In the genomic region with DNA sequence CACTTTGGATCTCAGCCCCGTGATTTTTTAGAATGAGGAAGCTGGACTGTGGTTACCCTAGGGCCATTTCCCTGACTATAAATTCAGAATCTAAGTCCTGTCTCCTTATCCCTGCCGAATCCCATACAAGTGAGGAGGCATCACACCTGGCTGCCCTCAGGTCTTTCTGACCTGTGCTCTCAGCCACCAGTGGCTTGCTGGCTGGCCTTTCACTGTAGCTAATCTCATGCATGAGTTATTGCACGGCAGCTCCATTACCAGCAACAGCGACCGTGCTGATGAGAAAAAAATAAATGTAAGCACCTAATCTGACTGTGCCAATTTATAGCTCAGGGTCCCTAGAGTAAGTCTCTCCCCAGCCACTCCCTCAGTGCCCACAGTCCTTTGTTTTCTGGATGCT, we compare ENCODE assay signal across 25 mouse cellular contexts.
DNase-seq lines count a peak whose midpoint lies in the region; ATAC-seq and TF ChIP-seq lines count a peak whose summit lies in the region.
"Had no signal": no experiment of that assay in that cellular context is flagged by ENCODE, and none has a peak within 500 bp of the region (broad histone marks: within the 10 kb centered on the region; RNA-seq: fewer than 3 reads in every experiment).

No protein-coding gene starts in this region.

- no peak overlapping the region for H3K9ac ChIP-seq in kidney, embryonic 16.5 days (replicated peaks; ENCODE audit: low read length)
- H3K9ac ChIP-seq: forebrain, embryonic 13.5 days; hindbrain, embryonic 15.5 days; limb, embryonic 12.5 days; liver, embryonic 15.5 days; lung, embryonic 14.5 days; midbrain, embryonic 15.5 days; neural tube, embryonic 12.5 days had no signal

- H3K4me2 ChIP-seq in kidney, embryonic 16.5 days (replicated peaks; ENCODE audit: low read depth, low read length), result no peak overlapping the region
- H3K4me2 ChIP-seq: forebrain, embryonic 13.5 days; heart, embryonic 11.5 days; hindbrain, embryonic 15.5 days; limb, embryonic 12.5 days; liver, embryonic 15.5 days; lung, embryonic 14.5 days; midbrain, embryonic 15.5 days; neural tube, embryonic 12.5 days had no signal

- no peaks in the 10 kb centered on the region for H3K27me3 ChIP-seq in kidney, adult 2 months (replicated peaks; ENCODE audit: control insufficient read depth, insufficient read depth, low read length)
- no peaks in the 10 kb centered on the region for H3K27me3 ChIP-seq in kidney, embryonic 16.5 days (ENCODE audit: insufficient read depth, low read length)
- H3K27me3 ChIP-seq: CH12.LX; forebrain, embryonic 13.5 days; hindbrain, embryonic 15.5 days; limb, embryonic 12.5 days; liver, embryonic 15.5 days; neural tube, embryonic 12.5 days had no signal

- H3K27ac ChIP-seq in kidney, adult 2 months (ENCODE audit: insufficient read depth, low read depth, low read length), result no peak overlapping the region
- H3K27ac ChIP-seq in kidney, embryonic 16.5 days (ENCODE audit: low read length), result no peak overlapping the region
- H3K27ac ChIP-seq: forebrain, embryonic 13.5 days; hindbrain, embryonic 15.5 days; limb, embryonic 12.5 days; liver, embryonic 15.5 days; midbrain, embryonic 10.5 days; midbrain, embryonic 15.5 days; neural tube, embryonic 12.5 days had no signal

- TF ChIP-seq POLR2A in kidney, adult 2 months (IDR thresholded peaks at IDR 0.05; ENCODE audit: low read depth, low read length), result no peak

- WGBS in kidney, adult 2 months, result 31% methylated on average over 5 of the region's 5 CpGs
- WGBS in kidney, embryonic 16.5 days, result 22% methylated on average over 5 of the region's 5 CpGs

- H3K4me3 ChIP-seq in kidney, adult 2 months (ENCODE audit: insufficient read depth, low read depth, low read length), result no peak overlapping the region
- H3K4me3 ChIP-seq in kidney, embryonic 16.5 days (ENCODE audit: low read length), result no peak overlapping the region
- H3K4me3 ChIP-seq: forebrain, embryonic 13.5 days; hindbrain, embryonic 15.5 days; limb, embryonic 12.5 days; liver, embryonic 15.5 days; midbrain, embryonic 10.5 days; midbrain, embryonic 15.5 days; neural tube, embryonic 12.5 days had no signal

- DNase-seq in heart, adult 11 months, result peak; percentile 46
- DNase-seq in heart, postnatal 14 days, result no peak
- DNase-seq in kidney, adult 2 months, result peak; percentile 48
- DNase-seq in kidney, postnatal 4 days, result peak; percentile 22 to 44
- DNase-seq in urinary bladder, adult 18-20 months (ENCODE audit: low spot score in 2 of 2), result no peak
- no peak for DNase-seq in layer of hippocampus, adult 11-12 months (ENCODE audit: low spot score)
- DNase-seq: adrenal gland, adult 2 months; cerebellum, adult 8-10 months; gastrocnemius, postnatal 25 days; heart, adult 18-20 months; lung, embryonic 14.5 days; lung, postnatal 14 days; retina, postnatal 1 day; right cerebral cortex, postnatal 14 days had no signal

- ATAC-seq in kidney, embryonic 16.5 days (ENCODE audit: low FRiP score, low TSS enrichment), result peak; percentile 61; the same call in 1 of the 2 replicates
- ATAC-seq: activated CD4-positive, CD25-positive, alpha-beta regulatory T cell, adult 4 months; forebrain, embryonic 13.5 days; midbrain, embryonic 15.5 days had no signal

- H3K36me3 ChIP-seq in kidney, adult 2 months (ENCODE audit: control insufficient read depth, insufficient read depth, low read length), result no peaks in the 10 kb centered on the region
- no peaks in the 10 kb centered on the region for H3K36me3 ChIP-seq in kidney, embryonic 16.5 days (ENCODE audit: insufficient read depth, low read length)
- H3K36me3 ChIP-seq: hindbrain, embryonic 15.5 days; limb, embryonic 12.5 days; liver, embryonic 15.5 days; midbrain, embryonic 10.5 days; midbrain, embryonic 15.5 days; neural tube, embryonic 12.5 days had no signal

- no peaks in the 10 kb centered on the region for H3K9me3 ChIP-seq in kidney, embryonic 16.5 days (ENCODE audit: low read length)
- H3K9me3 ChIP-seq: forebrain, embryonic 13.5 days; hindbrain, embryonic 15.5 days; liver, embryonic 15.5 days; midbrain, embryonic 10.5 days; midbrain, embryonic 15.5 days; neural tube, embryonic 12.5 days had no signal

- no peak for TF ChIP-seq CTCF in kidney, adult 2 months (conservative IDR thresholded peaks at IDR 0.05; ENCODE audit: insufficient read depth, insufficient read length, low read depth, low read length)

- H3K4me1 ChIP-seq in kidney, adult 2 months (ENCODE audit: control insufficient read depth, insufficient read depth, low read length), result no peaks in the 10 kb centered on the region
- H3K4me1 ChIP-seq in kidney, embryonic 16.5 days (ENCODE audit: insufficient read depth, low read length), result 0 out of 2 replicates have a peak, but pooled peaks cover 3% of the 10 kb centered on the region
- H3K4me1 ChIP-seq: forebrain, embryonic 13.5 days; limb, embryonic 12.5 days; liver, embryonic 15.5 days; midbrain, embryonic 15.5 days; neural tube, embryonic 12.5 days had no signal

- intact Hi-C loops in heart, postnatal 14 days (cut with DNase I), result no loop called here

Comparison
In these comparisons a context has a peak if more than half of its experiments do, and no peak if none do; other contexts are left out.
1. DNase-seq: peak in heart, adult 11 months (single experiment), kidney, adult 2 months (single experiment) and kidney, postnatal 4 days (2 of 2); none in heart, postnatal 14 days (0 of 2), urinary bladder, adult 18-20 months (0 of 2) and layer of hippocampus, adult 11-12 months (single experiment).